Mouse (Mus musculus): Measurements from ENCODE around the gene Lexm.

The Lexm gene

GRCm38 (mm10) chr4:106624271-106624670 lies 7.2 kb upstream of the Lexm start:
- no peak for DNase-seq

- DNase-seq = no peak
Measured at GRCm38 (mm10) chr4:106622712-106623111, 5.7 kb upstream of the Lexm start.

GRCm38 (mm10) chr4:106622030-106622493 lies 5.0 kb upstream of the Lexm start, which contains the start of gene Ttc22:
Ttc22 (plus strand) TSS chr4:106622432.
- DNase-seq = no peak

GRCm38 (mm10) chr4:106621428-106621827 lies 4.4 kb upstream of the Lexm start:
- no peak for DNase-seq

- no peak for DNase-seq
Measured at GRCm38 (mm10) chr4:106618898-106619297, 1.9 kb upstream of the Lexm start.

- peak in 1 of 2 experiments; percentile 20 for DNase-seq
Measured at GRCm38 (mm10) chr4:106615637-106616036, 1.4 kb downstream of the Lexm start.

- DNase-seq = peak; percentile 34 to 50
Measured at GRCm38 (mm10) chr4:106614881-106615280, 2.2 kb downstream of the Lexm start.

GRCm38 (mm10) chr4:106614180-106614797 lies 2.8 kb downstream of the Lexm start:
- peak; percentile 63 to 75 for DNase-seq

- DNase-seq = peak in 1 of 2 experiments; percentile 37
Measured at GRCm38 (mm10) chr4:106613560-106613959, 3.5 kb downstream of the Lexm start.

GRCm38 (mm10) chr4:106613105-106613504 lies 3.9 kb downstream of the Lexm start:
- DNase-seq = no peak

- no peak for DNase-seq
Measured at GRCm38 (mm10) chr4:106607905-106608304, 9.1 kb downstream of the Lexm start.

- no peak for DNase-seq
Measured at GRCm38 (mm10) chr4:106606639-106607554, 10.1 kb downstream of the Lexm start.

GRCm38 (mm10) chr4:106600770-106601169 lies 16.3 kb downstream of the Lexm start:
- no peak for DNase-seq

- DNase-seq = no peak
Measured at GRCm38 (mm10) chr4:106599415-106599814, 17.6 kb downstream of the Lexm start.

GRCm38 (mm10) chr4:106597741-106598140 lies 19.3 kb downstream of the Lexm start:
- DNase-seq = no peak

GRCm38 (mm10) chr4:106597055-106597454 lies 20.0 kb downstream of the Lexm start:
- no peak for DNase-seq

GRCm38 (mm10) chr4:106596200-106596599 lies 20.8 kb downstream of the Lexm start:
- DNase-seq = no peak

GRCm38 (mm10) chr4:106593636-106594035 lies 23.4 kb downstream of the Lexm start:
- DNase-seq = no peak

- peak in 1 of 2 experiments; percentile 15 for DNase-seq
Measured at GRCm38 (mm10) chr4:106590871-106591270, 26.2 kb downstream of the Lexm start.

GRCm38 (mm10) chr4:106590142-106590541 lies 26.9 kb downstream of the Lexm start:
- peak in 1 of 2 experiments; percentile 28 for DNase-seq

- no peak for DNase-seq
Measured at GRCm38 (mm10) chr4:106587075-106587474, 30.0 kb downstream of the Lexm start.

GRCm38 (mm10) chr4:106584665-106585064 lies 32.4 kb downstream of the Lexm start:
- DNase-seq = no peak

GRCm38 (mm10) chr4:106582428-106583153 lies 34.5 kb downstream of the Lexm start:
- DNase-seq = no peak

Data from thymus, adult 18-20 months (tissue).